Mouse (Mus musculus): ENCODE results near the gene Smarca1. TPM values are rescaled to one million over a fixed set of nuclear protein-coding genes. Genes with fewer than 3 reads are reported as not detected.

Gene Smarca1
- polyA plus RNA-seq, 1 experiment, result 0.08 TPM

GRCm38 (mm10) chrX:47833431-47833830, 59.3 kb downstream of the Smarca1 start:
- TF ChIP-seq POLR2A (IDR thresholded peaks at IDR 0.05; ENCODE audit: control insufficient read depth, extremely low read depth, insufficient read depth, low read length, poor library complexity), result no peak
- TF ChIP-seq CTCF (IDR thresholded peaks at IDR 0.05; ENCODE audit: borderline replicate concordance, control insufficient read depth, extremely low read depth, insufficient read depth, low read length, poor library complexity), result no peak
- no peaks in the 10 kb centered on the region for H3K4me1 ChIP-seq (replicated peaks; ENCODE audit: control insufficient read depth, insufficient read depth, low read length)
- no peak for DNase-seq
- no peaks in the 10 kb centered on the region for H3K27me3 ChIP-seq (ENCODE audit: control insufficient read depth, insufficient read depth, low read length)
- 91% methylated on average over 2 of the region's 2 CpGs for WGBS
- no peak overlapping the region for H3K4me3 ChIP-seq (ENCODE audit: control insufficient read depth, insufficient read depth, low read length)
- no peak overlapping the region for H3K27ac ChIP-seq (ENCODE audit: control insufficient read depth, insufficient read depth, low read length)
- H3K36me3 ChIP-seq (ENCODE audit: control insufficient read depth, insufficient read depth, low read length), result no peaks in the 10 kb centered on the region

GRCm38 (mm10) chrX:47820566-47820965, 72.2 kb downstream of the Smarca1 start:
- no peak for TF ChIP-seq CTCF (IDR thresholded peaks at IDR 0.05; ENCODE audit: borderline replicate concordance, control insufficient read depth, extremely low read depth, insufficient read depth, low read length, poor library complexity)
- no peak for TF ChIP-seq POLR2A (IDR thresholded peaks at IDR 0.05; ENCODE audit: control insufficient read depth, extremely low read depth, insufficient read depth, low read length, poor library complexity)
- Histone ChIP-seq H3K4me1 (replicated peaks; ENCODE audit: control insufficient read depth, insufficient read depth, low read length) (no peaks in the 10 kb centered on the region), H3K36me3 (ENCODE audit: control insufficient read depth, insufficient read depth, low read length) (no peaks in the 10 kb centered on the region), H3K27me3 (ENCODE audit: control insufficient read depth, insufficient read depth, low read length) (no peaks in the 10 kb centered on the region), H3K27ac (ENCODE audit: control insufficient read depth, insufficient read depth, low read length) (no peak overlapping the region), H3K4me3 (ENCODE audit: control insufficient read depth, insufficient read depth, low read length) (no peak overlapping the region)
- 70% methylated on average over 2 of the region's 2 CpGs for WGBS
- no peak for DNase-seq

- no peaks in the 10 kb centered on the region for H3K36me3 ChIP-seq (ENCODE audit: control insufficient read depth, insufficient read depth, low read length)
- H3K27me3 ChIP-seq (ENCODE audit: control insufficient read depth, insufficient read depth, low read length), result no peaks in the 10 kb centered on the region
- H3K4me1 ChIP-seq (replicated peaks; ENCODE audit: control insufficient read depth, insufficient read depth, low read length), result no peaks in the 10 kb centered on the region
- H3K4me3 ChIP-seq (ENCODE audit: control insufficient read depth, insufficient read depth, low read length), result no peak overlapping the region
- no peak for DNase-seq
- TF ChIP-seq CTCF (IDR thresholded peaks at IDR 0.05; ENCODE audit: borderline replicate concordance, control insufficient read depth, extremely low read depth, insufficient read depth, low read length, poor library complexity), result no peak
- no peak for TF ChIP-seq POLR2A (IDR thresholded peaks at IDR 0.05; ENCODE audit: control insufficient read depth, extremely low read depth, insufficient read depth, low read length, poor library complexity)
- 100% methylated on average over 2 of the region's 2 CpGs for WGBS
- no peak overlapping the region for H3K27ac ChIP-seq (ENCODE audit: control insufficient read depth, insufficient read depth, low read length)
These were observed 84.1 kb downstream of the Smarca1 start for GRCm38 (mm10) chrX:47808717-47809116.

- 71% methylated on average over 1 of the region's 1 CpGs for WGBS
- no peak for TF ChIP-seq CTCF (IDR thresholded peaks at IDR 0.05; ENCODE audit: borderline replicate concordance, control insufficient read depth, extremely low read depth, insufficient read depth, low read length, poor library complexity)
- no peak for TF ChIP-seq POLR2A (IDR thresholded peaks at IDR 0.05; ENCODE audit: control insufficient read depth, extremely low read depth, insufficient read depth, low read length, poor library complexity)
These were observed 128.3 kb downstream of the Smarca1 start for GRCm38 (mm10) chrX:47764440-47764839.

GRCm38 (mm10) chrX:47760212-47760611, 132.6 kb downstream of the Smarca1 start:
- H3K36me3 ChIP-seq (ENCODE audit: control insufficient read depth, insufficient read depth, low read length), result no peaks in the 10 kb centered on the region
- H3K4me1 ChIP-seq (replicated peaks; ENCODE audit: control insufficient read depth, insufficient read depth, low read length), result no peaks in the 10 kb centered on the region
- TF ChIP-seq CTCF (IDR thresholded peaks at IDR 0.05; ENCODE audit: borderline replicate concordance, control insufficient read depth, extremely low read depth, insufficient read depth, low read length, poor library complexity) (no peak), POLR2A (IDR thresholded peaks at IDR 0.05; ENCODE audit: control insufficient read depth, extremely low read depth, insufficient read depth, low read length, poor library complexity) (no peak)
- no peaks in the 10 kb centered on the region for H3K27me3 ChIP-seq (ENCODE audit: control insufficient read depth, insufficient read depth, low read length)
- H3K27ac ChIP-seq (ENCODE audit: control insufficient read depth, insufficient read depth, low read length), result no peak overlapping the region
- no peak overlapping the region for H3K4me3 ChIP-seq (ENCODE audit: control insufficient read depth, insufficient read depth, low read length)
- no peak for DNase-seq
- WGBS, result 58% methylated on average over 1 of the region's 1 CpGs

More at GRCm38 (mm10) chrX:47764440-47764839, 128.3 kb downstream of the Smarca1 start:
- no peaks in the 10 kb centered on the region for H3K36me3 ChIP-seq (ENCODE audit: control insufficient read depth, insufficient read depth, low read length)
- no peaks in the 10 kb centered on the region for H3K27me3 ChIP-seq (ENCODE audit: control insufficient read depth, insufficient read depth, low read length)
- DNase-seq, result no peak
- H3K27ac ChIP-seq (ENCODE audit: control insufficient read depth, insufficient read depth, low read length), result no peak overlapping the region
- H3K4me1 ChIP-seq (replicated peaks; ENCODE audit: control insufficient read depth, insufficient read depth, low read length), result no peaks in the 10 kb centered on the region
- no peak overlapping the region for H3K4me3 ChIP-seq (ENCODE audit: control insufficient read depth, insufficient read depth, low read length)

Other genes with a start within 250 kb of the Smarca1 start
- 7.1 and 8.2 TPM in 2 replicates for gene Ocrl, start 19.4 kb upstream of the Smarca1 start, polyA plus RNA-seq (2012; rRNA removed)
- 1.4 and 2.1 TPM in 2 replicates for gene Apln, start 141.9 kb upstream of the Smarca1 start, polyA plus RNA-seq (2012; rRNA removed)
- gene Xpnpep2, start 215.8 kb upstream of the Smarca1 start, polyA plus RNA-seq (2012; rRNA removed), result 0.89 and 1.1 TPM in 2 replicates

Measured in thymus, adult 2 months (tissue).